Mouse (Mus musculus) stomach, embryonic 16.5 days (tissue): ENCODE results near the gene Tacc3. TPM values are rescaled to one million over a fixed set of nuclear protein-coding genes. Genes with fewer than 3 reads are reported as not detected.

ENCODE experiments used
- ATAC-seq: fragments of 200-750 bp; cut with Nextera tagmentation; 2 replicates; pipeline ENCODE4 v1.8.0; 2017; ENCODE audit warnings: moderate number of reproducible peaks, moderate TSS enrichment; ENCODE audit not compliant: insufficient read depth, low FRiP score
- H3K27ac ChIP-seq: fragments of 300-500 bp; sonication (generic); 2 replicates; pipeline ENCODE4 v1.5.1; 2014; ENCODE audit warnings: low read length
- H3K27me3 ChIP-seq: fragments of 300-500 bp; sonication (generic); 2 replicates; pipeline ENCODE4 v1.6.1; 2014; ENCODE audit warnings: low read length, control low read depth, mixed read lengths; ENCODE audit not compliant: control insufficient read depth, insufficient read depth
- H3K36me3 ChIP-seq: fragments of 300-500 bp; sonication (generic); 2 replicates; pipeline ENCODE4 v1.6.1; 2014; ENCODE audit warnings: low read length; ENCODE audit not compliant: control insufficient read depth, insufficient read depth
- H3K4me1 ChIP-seq: fragments of 300-500 bp; sonication (generic); 2 replicates; pipeline ENCODE4 v1.6.1; 2014; ENCODE audit warnings: low read length, control low read depth, mixed read lengths; ENCODE audit not compliant: control insufficient read depth, insufficient read depth
- H3K4me2 ChIP-seq: fragments of 300-500 bp; sonication (generic); 2 replicates; pipeline ENCODE4 v1.6.1; 2014; ENCODE audit warnings: low read depth, low read length, mixed read lengths
- H3K4me3 ChIP-seq: fragments of 300-500 bp; sonication (generic); replicated peaks from 2 replicates; pipeline ENCODE4 v1.5.1; 2014; ENCODE audit warnings: mild to moderate bottlenecking, low read length
- H3K9ac ChIP-seq: fragments of 300-500 bp; sonication (generic); 2 replicates; pipeline ENCODE4 v1.6.1; 2014; ENCODE audit warnings: low read length
- H3K9me3 ChIP-seq: fragments of 300-500 bp; sonication (generic); replicated peaks from 2 replicates; pipeline ENCODE4 v1.6.1; 2016; ENCODE audit warnings: low read length, control low read depth; ENCODE audit not compliant: control insufficient read depth
- WGBS: fragments of 180-500 bp; shearing (Covaris S2); extraction: QIAGEN DNeasy Blood & Tissue Kit; methylation state at CpG from one replicate; pipeline ENCODE4 v1.1.7; 2014; 5-methylcytosine and 5-hydroxymethylcytosine counted together
- polyA plus RNA-seq: library from polyadenylated mRNA; unstranded; fragments of >200 nt; fragmentation: Nextera tagmentation; extraction: Ambion mirVana; gene quantifications from 2 replicates; pipeline ENCODE4 v1.2.1, GENCODE M21; 2015

Gene Tacc3
- polyA plus RNA-seq, 1 experiment from 2014 or later: 145 TPM

GRCm38 (mm10) chr5:33629301-33629987 lies 28.5 kb upstream of the Tacc3 start, which contains the start of the genes Fam53a and Gm9903:
Gene Fam53a, minus strand, starts transcription at chr5:33629635.
Gene Gm9903, plus strand, starts transcription at chr5:33629925.
- Histone ChIP-seq H3K36me3 (no peaks in the 10 kb centered on the region), H3K27ac (peak within 1 kb of the TSS; percentile 93), H3K4me1 (peaks cover 18% of the 10 kb centered on the region), H3K9me3 (no peaks in the 10 kb centered on the region), H3K9ac (peak within 1 kb of the TSS; percentile 89), H3K27me3 (no peaks in the 10 kb centered on the region), H3K4me2 (peak within 1 kb of the TSS; percentile 95), H3K4me3 (peak within 1 kb of the TSS; percentile 95)
- under 1% methylated on average over 84 of the region's 99 CpGs for WGBS
- peak; percentile 97 for ATAC-seq

- peak overlapping the region; percentile 84 for H3K27ac ChIP-seq
- 2% methylated on average over 9 of the region's 9 CpGs for WGBS
- peak overlapping the region; percentile 78 for H3K9ac ChIP-seq
- H3K9me3 ChIP-seq: no peaks in the 10 kb centered on the region
- H3K27me3 ChIP-seq: no peaks in the 10 kb centered on the region
- peak overlapping the region; percentile 95 for H3K4me3 ChIP-seq
- peak overlapping the region; percentile 95 for H3K4me2 ChIP-seq
- H3K36me3 ChIP-seq: no peaks in the 10 kb centered on the region
- peaks cover 18% of the 10 kb centered on the region for H3K4me1 ChIP-seq
- peak; percentile 20; the same call in 1 of the 2 replicates for ATAC-seq
Observed at GRCm38 (mm10) chr5:33630061-33630460, 27.9 kb upstream of the Tacc3 start.

- Histone ChIP-seq H3K4me3 (peak overlapping the region; percentile 95), H3K36me3 (no peaks in the 10 kb centered on the region), H3K4me2 (peak overlapping the region; percentile 95), H3K27ac (peak overlapping the region; percentile 84), H3K27me3 (no peaks in the 10 kb centered on the region), H3K9me3 (no peaks in the 10 kb centered on the region), H3K9ac (peak overlapping the region; percentile 78), H3K4me1 (peaks cover 18% of the 10 kb centered on the region)
- ATAC-seq: no peak
- 48% methylated on average over 4 of the region's 4 CpGs for WGBS
Observed at GRCm38 (mm10) chr5:33630615-33631014, 27.3 kb upstream of the Tacc3 start.

GRCm38 (mm10) chr5:33632526-33632925 lies 25.4 kb upstream of the Tacc3 start:
- 74% methylated on average over 1 of the region's 1 CpGs for WGBS
- H3K4me3 ChIP-seq: no peak overlapping the region
- no peak for ATAC-seq

GRCm38 (mm10) chr5:33635361-33635760 lies 22.6 kb upstream of the Tacc3 start:
- Histone ChIP-seq H3K27ac (no peak overlapping the region), H3K9me3 (no peaks in the 10 kb centered on the region), H3K4me3 (no peak overlapping the region), H3K36me3 (peaks cover 11% of the 10 kb centered on the region; the same call in 1 of the 2 replicates), H3K4me2 (no peak overlapping the region), H3K4me1 (peaks cover 4% of the 10 kb centered on the region; the same call in 1 of the 2 replicates), H3K9ac (no peak overlapping the region), H3K27me3 (no peaks in the 10 kb centered on the region)
- WGBS: 82% methylated on average over 3 of the region's 3 CpGs
- no peak for ATAC-seq

More at GRCm38 (mm10) chr5:33632526-33632925, 25.4 kb upstream of the Tacc3 start:
- H3K27ac ChIP-seq: no peak overlapping the region
- H3K4me2 ChIP-seq: no peak overlapping the region
- H3K27me3 ChIP-seq: no peaks in the 10 kb centered on the region
- H3K9ac ChIP-seq: no peak overlapping the region
- H3K4me1 ChIP-seq: peaks cover 18% of the 10 kb centered on the region
- no peaks in the 10 kb centered on the region for H3K9me3 ChIP-seq
- H3K36me3 ChIP-seq: peaks cover 3% of the 10 kb centered on the region; the same call in 1 of the 2 replicates

GRCm38 (mm10) chr5:33637606-33638350 lies 20.1 kb upstream of the Tacc3 start:
- H3K4me2 ChIP-seq: no peak overlapping the region
- peaks cover 11% of the 10 kb centered on the region; the same call in 1 of the 2 replicates for H3K36me3 ChIP-seq
- H3K4me1 ChIP-seq: no peaks in the 10 kb centered on the region
- 78% methylated on average over 3 of the region's 3 CpGs for WGBS
- H3K27me3 ChIP-seq: no peaks in the 10 kb centered on the region
- H3K4me3 ChIP-seq: no peak overlapping the region
- no peak for ATAC-seq
- H3K9ac ChIP-seq: no peak overlapping the region
- H3K9me3 ChIP-seq: no peaks in the 10 kb centered on the region
- no peak overlapping the region for H3K27ac ChIP-seq

GRCm38 (mm10) chr5:33638826-33639225 lies 19.1 kb upstream of the Tacc3 start:
- Histone ChIP-seq H3K4me2 (no peak overlapping the region), H3K9ac (0 out of 2 replicates have a peak overlapping the region, but pooled peaks have one; percentile 1), H3K4me1 (no peaks in the 10 kb centered on the region), H3K27me3 (no peaks in the 10 kb centered on the region), H3K4me3 (no peak overlapping the region), H3K36me3 (peaks cover 20% of the 10 kb centered on the region), H3K27ac (no peak overlapping the region), H3K9me3 (no peaks in the 10 kb centered on the region)
- 49% methylated on average over 4 of the region's 4 CpGs for WGBS
- ATAC-seq: no peak

GRCm38 (mm10) chr5:33640652-33641051 lies 17.3 kb upstream of the Tacc3 start:
- 28% methylated on average over 3 of the region's 3 CpGs for WGBS
- peaks cover 28% of the 10 kb centered on the region for H3K36me3 ChIP-seq
- ATAC-seq: no peak

GRCm38 (mm10) chr5:33651017-33651416 lies 6.9 kb upstream of the Tacc3 start:
- H3K4me3 ChIP-seq: peak overlapping the region; percentile 87
- H3K27me3 ChIP-seq: no peaks in the 10 kb centered on the region
- peak overlapping the region; percentile 97 for H3K27ac ChIP-seq
- H3K9me3 ChIP-seq: no peaks in the 10 kb centered on the region
- peaks cover 24% of the 10 kb centered on the region for H3K4me1 ChIP-seq
- H3K36me3 ChIP-seq: peaks cover 16% of the 10 kb centered on the region
- WGBS: 10% methylated on average over 2 of the region's 2 CpGs
- no peak for ATAC-seq
- peak overlapping the region; percentile 90 for H3K9ac ChIP-seq
- H3K4me2 ChIP-seq: peak overlapping the region; percentile 89

More at GRCm38 (mm10) chr5:33640652-33641051, 17.3 kb upstream of the Tacc3 start:
- H3K4me3 ChIP-seq: no peak overlapping the region
- no peaks in the 10 kb centered on the region for H3K4me1 ChIP-seq
- no peak overlapping the region for H3K27ac ChIP-seq
- H3K27me3 ChIP-seq: no peaks in the 10 kb centered on the region
- no peak overlapping the region for H3K9ac ChIP-seq
- no peak overlapping the region for H3K4me2 ChIP-seq
- no peaks in the 10 kb centered on the region for H3K9me3 ChIP-seq
